Mouse (Mus musculus) monocyte, adult 2 months (primary cell): ENCODE results near the gene Tmprss7.
A peak's percentile ranks its signal among the peaks of the same experiment; 100 is the strongest.

Experiments
- DNase-seq, 2 experiments: peaks; one replicate each; pipeline ENCODE4 v3.0.0; 2022; ENCODE audit warnings: low spot score in 2 of 2, low read depth in 1 of 2

Tmprss7 gene

DNA sequence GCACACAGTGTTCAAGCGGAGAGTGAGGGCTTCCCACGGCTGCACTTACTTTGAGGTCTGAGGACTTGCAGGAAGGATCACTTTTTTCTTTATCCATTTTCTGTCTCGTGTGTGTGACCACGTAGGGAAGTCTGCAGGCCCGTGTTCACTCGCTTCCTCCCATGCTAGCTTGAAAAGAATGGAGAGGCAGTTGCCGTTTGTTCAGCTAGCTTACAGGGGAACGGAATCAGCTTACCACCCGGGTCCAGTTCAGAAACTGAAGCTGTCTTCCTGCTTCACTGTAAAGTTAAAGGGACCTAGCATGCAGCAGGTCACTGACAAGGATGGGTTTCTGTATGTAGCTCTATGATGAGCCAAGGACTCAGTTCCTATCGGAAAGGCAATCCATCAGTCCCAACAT is at the start of gene Tmprss7:
Tmprss7 (minus strand) TSS at position 101 of the 400 bp plus-strand sequence.
- DNase-seq = no peak

DNA sequence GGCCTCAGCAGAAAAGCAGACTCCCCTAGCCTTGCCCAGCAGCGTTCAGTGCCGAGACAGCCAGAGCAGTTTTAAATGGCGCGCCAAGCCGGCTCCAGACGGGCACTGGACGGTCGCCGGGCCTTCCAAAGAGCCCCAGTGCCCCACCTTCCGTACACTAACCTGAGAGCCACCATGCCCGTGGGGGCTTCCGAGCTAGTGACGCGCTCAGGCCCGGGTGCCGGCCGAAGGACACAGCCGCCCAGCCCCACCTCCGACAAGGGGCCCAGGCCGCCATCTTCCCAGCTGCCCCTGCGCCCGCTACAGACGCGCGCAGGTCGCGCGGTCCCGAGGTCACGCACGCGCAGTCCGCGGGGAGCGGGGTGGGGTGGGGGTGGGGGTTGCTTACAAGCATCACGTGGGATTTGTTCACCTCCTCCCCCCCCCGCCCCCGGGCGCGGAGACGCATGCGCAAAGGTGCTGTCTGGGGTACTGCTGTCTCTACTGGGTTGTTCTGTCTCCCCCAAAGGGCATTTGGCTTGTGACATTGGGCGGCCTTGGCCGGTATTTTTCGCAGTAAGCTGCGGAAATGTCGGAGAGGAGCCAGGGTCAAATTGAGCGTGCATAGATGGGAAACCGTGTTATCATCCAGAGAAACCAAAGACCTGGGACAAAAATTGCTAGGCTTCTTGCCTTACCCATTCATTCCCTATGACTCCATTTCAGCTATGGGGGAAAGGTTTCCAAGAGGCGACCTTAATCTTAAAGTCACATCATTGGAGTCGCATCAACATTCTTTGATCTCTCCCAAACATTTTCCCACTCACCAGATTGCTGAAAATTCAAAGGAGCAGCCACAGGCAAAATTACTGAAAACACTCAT is 49.4 kb upstream of the Tmprss7 start, which contains the start of gene Abhd10:
Abhd10 (minus strand) TSS at position 341 of the 862 bp plus-strand sequence.
- DNase-seq = peak; percentile 66 to 83

DNA sequence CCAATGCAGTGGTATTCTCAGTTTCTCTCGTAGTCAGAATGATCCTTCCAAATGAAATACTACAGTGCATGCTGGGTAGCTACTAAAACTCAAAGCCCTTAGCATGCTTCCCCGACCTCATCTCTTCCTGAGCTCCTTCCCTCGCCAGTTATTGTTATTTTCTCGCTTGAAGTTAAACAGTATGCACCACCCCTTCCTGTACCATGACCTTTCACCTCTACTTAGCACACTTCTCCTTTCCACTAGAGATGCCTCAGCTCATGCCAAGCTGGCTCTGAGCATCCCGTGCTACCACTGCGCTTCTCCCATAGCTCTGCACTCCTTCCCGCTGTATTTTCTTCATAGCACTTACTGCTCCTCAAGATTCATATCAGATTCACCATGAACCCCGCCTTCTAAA is 44.4 kb upstream of the Tmprss7 start:
- DNase-seq = no peak

DNA sequence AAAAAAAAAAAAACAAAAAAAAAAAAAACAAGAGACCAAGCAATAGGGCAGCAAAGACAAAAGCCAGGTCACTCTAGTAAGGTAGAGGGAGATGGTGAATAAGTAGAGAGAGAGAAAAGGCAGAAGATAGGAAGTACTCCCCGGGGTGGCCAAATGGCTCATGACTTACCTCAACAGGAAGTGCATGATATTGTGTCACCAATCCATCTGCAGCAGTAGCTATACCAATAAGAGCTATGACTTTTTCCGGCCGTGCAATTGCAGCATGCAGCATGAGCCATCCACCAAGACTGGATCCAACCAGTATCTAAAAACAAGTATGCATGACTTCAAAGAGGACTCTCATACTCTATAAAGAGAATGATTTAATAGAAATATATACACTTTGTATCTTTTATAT is 43.3 kb upstream of the Tmprss7 start:
- DNase-seq = no peak

DNA sequence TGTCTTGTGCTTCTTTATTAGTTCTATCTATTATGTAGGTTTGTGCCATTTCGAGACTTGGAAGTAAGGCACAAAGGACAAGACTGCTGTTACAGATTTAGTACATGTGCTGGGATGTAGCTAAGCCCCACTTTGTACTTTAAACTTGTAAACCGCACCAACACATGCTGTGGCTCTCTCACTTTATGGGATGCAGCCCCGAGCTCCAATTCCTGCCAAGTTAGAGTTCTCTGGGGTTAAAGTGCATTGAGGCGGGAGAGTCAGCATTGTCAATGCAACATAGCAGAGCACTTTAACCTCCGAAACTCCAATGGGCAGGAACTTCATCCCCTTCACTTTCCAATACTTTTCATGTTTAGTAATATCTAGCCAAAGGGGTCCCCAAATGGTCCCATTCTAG is 35.7 kb upstream of the Tmprss7 start:
- no peak for DNase-seq

DNA sequence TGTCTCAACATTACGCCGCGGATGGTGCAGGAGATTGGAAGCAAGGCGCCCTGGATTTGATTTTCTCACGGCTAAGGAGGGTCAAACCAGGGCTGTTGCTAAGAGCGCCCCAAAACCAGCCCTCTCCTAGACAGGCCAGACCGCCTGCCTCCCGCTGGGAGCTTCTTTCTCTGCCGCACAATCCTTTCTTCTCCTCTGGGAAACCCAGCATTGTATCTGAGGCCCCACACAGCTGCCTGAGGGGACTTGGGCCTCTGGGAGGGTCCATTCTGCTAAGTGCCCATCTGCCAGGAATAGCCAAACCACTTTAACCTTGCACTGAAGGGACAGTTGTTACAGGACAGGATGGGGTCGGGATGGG is 31.3 kb upstream of the Tmprss7 start:
- DNase-seq = no peak

DNA sequence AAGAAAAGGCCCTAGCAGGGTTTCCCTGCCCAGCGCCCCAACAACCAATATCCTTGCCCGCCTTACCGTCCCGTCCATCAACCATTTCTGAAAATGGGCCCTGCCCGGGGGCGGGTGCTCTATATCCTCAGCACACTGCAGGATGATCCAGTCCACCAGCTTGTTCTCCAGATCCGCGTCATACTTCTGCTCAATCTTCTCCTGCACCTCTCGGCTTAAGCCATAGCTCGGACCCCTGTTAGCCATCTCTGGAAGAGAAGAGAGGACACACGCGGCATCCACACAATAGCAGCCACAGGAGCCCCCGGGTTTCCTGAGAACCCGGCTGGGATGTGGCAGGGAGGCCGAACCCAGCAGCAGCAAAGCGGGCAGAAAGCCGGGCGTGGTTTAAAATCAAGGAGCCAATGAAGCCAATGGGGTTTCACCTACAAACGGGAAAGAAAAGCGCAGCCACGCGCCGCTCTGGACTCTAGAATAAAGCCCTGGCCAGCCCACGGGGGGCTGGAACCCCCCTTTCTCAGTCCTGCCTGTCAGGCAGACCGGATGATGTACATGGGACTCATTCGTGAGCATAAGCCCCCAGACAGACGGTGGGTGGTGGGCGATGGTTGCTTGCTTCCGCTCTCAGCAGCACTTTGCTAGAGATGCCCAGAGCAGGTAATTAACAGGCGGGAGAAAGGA is 30.7 kb upstream of the Tmprss7 start, which contains the start of gene Tagln3:
Tagln3 (minus strand) TSS at position 548 of the 681 bp plus-strand sequence.
- DNase-seq = no peak

DNA sequence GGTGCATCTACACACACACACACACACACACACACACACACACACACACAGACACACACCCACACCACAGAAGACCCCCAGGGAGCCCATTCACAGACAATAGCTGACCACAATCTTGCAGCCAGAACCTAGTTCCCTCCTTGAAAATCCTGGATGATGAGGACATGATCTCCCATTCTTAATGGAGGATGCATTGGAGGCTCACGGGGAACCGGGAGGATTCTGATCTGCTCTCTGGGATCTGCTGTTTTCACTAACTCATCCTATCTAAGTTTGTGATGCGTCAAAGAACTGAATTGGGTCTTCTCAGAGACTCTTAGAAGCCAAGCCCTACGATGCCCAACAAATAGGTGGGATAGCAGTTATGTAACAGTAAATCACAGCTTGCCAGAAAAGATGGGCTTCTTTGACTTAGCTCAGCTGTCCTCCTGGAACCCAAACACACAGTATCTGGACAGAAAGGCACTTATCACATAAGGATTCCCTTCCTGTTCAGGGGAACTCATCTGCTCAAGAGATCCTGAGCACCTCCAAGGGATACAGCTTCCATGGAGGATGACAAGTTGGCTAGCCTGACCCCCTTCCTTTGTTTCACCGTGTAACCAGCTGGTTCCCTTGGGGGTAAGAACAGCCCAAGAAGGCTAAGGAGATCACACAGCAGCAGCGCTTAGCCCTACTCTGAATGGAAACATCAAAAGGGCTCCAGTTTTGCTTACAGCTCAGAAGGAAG is 29.9 kb upstream of the Tmprss7 start:
- DNase-seq = no peak

DNA sequence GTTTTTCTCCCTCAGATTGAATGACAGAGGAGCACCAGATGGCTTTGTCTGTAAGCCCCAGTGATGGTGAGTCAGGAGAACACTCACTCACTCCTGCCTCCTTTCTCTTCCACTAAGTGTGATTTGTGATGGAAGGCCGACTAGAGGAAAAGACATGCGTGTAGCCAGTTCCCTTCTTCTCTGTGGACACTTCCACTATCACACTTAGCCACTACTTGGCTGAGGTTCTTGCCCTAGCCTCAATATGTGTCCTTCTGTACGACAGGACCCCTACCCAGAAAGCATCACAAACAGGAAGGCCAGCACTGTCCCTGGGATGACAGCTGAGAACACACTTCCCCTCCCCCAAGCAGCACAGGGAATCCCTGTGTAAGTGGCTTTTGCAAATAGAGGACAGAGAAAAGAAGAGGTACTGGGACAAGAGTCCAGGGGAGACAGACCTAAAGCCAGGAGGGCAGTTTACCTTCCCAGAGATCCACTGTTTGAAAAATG is 29.0 kb upstream of the Tmprss7 start:
- no peak for DNase-seq

DNA sequence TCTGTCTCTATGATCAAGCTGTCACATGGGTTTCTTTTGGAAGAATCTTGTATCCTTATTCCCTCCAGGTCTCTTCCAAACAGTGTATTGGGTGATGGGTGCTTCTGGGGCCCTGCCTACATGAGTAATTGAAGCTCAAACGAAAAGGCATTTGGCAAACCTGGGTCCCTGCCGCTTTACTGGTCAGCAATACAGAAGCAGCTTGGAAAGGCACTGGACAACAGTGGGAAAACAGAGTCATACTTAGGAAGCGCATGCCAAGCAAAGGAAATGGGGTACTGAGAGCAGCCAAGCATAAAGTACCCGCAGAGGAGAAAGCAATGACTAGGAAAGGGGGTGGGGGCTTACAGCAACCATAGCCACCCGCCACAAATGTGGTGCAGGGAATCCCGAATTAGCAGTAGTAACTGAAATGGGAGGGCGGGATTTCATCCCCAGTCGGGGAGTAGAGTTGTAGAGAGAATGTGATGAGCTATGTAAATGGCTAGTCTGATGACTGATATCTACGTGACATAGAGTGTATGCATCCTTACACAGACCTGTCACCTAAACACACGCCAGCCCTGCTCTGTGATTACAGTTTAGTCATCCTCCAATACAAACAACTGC is 26.7 kb upstream of the Tmprss7 start:
- no peak for DNase-seq

DNA sequence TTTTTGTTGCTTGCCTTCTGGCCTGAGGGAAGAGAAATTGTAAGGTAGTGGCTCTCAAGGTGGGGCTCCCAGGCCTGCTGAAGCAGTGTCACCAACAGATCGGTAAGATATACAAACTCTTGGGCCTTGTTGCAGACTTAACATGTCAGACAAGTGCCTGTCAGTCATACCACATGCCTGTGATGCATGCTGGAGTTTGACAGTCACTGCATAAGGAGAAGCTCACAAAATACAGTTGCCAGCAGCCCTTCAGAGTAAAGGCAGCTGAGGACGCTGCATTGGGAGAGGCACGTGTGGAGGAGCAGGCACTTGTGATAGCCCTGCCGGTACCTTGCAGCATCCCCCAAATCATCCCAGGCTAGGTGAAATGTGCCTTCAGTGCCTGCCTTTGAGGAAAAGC is 24.8 kb upstream of the Tmprss7 start:
- no peak for DNase-seq

DNA sequence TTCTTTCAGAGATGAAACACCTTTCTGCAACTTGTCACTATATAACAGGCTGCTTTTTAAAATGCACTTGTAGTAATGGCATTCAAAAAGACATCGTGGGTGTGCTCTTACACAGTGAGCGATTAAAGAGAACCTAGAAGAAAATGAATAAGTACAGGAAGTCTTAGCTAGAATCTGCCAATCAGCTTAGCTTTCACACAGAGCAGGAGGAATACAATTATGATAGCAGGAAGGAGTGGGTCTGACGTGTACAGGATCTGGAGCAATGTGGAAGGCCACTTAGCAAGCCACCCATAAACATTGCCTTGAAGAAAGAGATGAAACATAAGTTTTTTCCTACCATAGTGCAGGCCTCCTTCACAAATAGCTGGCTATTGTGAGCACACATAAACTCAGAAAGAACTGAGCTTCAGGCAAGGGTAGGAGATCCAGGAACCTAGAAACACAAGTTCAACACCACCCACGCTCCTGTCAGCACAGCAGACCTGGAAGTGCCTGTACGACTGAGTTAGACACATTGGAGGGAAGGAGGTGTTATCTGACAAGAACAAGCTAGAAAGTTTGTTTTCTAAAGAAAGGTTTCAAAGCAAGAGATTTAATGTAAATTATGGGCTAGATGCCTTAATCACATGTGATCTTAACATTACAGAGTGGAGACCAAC is 21.2 kb upstream of the Tmprss7 start:
- no peak for DNase-seq

DNA sequence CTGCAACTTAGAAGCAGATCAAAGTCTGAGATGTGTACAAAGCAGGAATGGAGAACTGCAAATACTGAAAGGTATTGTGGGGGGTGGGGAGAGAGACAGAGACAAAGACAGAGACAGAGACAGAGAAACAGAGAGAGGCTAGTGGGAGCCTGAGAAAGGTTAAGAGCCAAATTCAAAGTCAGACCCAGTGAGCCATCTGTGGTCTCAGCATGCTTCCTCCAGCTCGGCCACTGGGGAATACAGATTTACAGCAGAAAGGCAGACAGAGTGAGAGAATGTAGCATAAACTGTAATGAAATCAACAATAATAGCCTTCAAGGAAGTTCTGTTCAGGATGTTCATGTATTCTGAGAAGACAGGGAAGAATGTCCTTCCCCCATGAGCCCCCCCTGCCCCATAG is 20.4 kb upstream of the Tmprss7 start:
- DNase-seq = no peak

DNA sequence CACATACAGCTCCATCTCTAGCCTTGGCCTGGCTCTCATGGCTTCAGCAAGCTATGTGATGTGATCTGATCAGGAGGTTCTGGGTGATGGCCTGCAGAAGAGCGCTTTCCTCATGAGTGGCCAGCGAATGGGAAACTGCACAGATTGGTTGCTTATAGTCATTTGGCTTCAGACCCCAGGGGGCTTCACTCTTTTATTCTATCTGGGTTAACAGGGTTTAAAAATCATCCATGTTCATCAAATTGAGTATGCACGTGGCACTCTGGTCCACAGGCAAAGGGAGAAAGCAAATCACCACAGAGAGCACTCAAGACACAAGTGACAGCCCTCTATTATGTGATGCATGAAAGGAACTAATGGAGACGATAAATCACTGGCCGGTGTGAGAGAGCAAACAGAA is 19.8 kb upstream of the Tmprss7 start:
- DNase-seq = no peak

DNA sequence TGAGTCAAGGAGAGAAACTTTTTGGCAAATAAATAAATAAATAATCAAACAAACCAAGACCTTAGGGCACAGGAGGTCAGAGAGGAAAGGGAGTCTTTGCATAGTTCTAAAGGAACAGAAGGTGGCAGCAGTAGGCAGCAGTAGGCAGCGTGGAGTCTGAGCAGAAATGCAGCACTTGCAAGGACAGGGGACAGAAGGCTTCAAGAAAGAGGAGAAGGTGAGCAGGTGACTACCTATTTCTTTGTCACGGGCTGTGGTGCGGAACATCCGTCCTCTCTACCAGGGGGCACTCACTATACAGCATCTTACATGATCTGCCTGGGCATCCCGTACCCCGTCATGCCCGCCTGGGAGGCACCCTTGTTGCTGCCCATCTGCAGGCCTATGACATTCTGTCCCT is 17.8 kb upstream of the Tmprss7 start:
- no peak for DNase-seq

DNA sequence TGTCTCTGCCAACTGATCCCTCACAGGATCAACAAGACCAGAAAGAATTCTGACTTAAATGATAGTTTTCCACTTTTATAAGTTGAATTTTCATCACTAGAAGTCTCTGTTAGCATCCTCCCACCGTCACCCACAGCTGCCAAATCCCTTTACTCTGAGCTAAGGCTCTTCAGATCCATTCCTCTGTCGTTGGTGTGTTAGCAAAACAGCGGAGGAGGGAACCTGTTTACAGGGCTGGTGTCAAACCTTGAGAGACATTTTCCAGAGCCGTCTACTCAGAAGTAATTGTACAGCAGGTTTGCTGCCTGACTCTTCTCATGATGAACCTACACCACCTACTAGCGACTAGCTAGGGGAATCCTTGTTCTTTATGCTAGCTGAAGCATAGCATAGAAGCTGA is 5.8 kb upstream of the Tmprss7 start:
- DNase-seq = no peak

DNA sequence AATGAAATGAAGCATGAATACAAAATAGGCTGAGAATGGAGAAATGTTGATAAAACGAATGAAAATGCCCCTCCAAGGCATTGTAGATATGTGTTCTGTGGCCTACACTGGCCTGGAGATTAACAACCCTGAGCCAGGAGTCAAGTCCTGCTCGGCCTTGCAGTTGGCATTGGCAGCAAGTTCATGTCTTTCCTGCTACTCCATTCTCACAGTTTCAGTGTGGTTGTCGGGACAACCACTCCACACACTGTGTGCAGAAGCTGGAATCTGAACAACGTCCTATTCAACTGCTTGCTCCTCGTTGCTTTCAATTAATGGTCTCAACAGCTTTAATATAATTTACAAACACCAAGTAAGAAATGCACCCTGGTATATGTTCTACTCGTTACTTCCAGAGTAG is 4.5 kb upstream of the Tmprss7 start:
- DNase-seq = no peak

DNA sequence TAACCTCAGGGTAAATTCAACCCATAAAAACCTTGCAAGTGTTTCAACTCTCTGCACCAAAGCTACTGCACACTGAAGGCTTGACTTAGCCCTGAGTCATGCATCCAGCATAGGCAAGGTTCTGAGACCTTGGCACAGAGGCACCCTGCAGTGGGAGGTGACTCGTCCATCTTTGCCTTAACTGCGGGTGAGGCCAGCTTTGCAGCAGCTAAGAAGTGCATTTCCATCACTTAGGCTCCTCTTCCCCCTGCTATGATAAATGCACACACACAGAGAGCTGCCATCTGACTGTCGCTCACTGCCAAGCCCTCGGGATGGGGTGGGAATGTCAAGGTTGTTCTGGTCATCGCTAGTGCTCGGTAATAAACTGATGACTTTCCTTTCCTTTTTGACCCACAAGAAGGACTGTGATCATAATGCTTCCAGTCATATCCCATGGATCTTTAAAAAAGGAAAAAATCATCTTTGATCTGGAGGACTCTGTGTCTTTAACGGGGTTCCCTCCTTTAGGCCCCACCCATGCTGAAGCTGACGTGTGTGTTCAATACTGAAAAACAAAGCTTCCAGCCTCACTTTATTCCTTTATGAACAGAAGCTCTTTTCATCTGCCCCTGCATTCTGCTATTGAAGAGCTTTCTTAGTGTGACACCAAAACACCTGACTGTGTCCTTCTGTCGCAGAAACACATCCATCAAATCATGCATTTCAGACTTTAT is 2.1 kb upstream of the Tmprss7 start:
- no peak for DNase-seq

DNA sequence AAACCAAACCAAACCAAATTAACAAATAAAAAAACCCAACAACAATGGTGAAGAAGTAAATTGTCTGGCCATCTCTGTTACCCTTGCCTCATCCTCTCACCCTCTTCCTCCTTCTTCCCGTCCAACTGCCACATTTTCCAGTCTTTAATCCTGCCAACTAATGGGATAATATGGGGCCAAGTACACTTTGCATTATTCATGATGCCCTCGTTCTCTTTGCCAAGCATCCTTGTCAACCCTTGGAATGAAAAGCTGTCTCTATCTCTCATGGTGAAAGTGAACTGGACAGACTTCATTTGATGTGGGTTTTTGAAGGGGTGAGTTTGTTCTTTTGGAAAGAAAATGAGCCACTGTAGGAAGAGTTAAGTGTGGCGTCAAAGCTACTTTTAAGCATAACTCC is 607 bp downstream of the Tmprss7 start:
- DNase-seq = no peak

DNA sequence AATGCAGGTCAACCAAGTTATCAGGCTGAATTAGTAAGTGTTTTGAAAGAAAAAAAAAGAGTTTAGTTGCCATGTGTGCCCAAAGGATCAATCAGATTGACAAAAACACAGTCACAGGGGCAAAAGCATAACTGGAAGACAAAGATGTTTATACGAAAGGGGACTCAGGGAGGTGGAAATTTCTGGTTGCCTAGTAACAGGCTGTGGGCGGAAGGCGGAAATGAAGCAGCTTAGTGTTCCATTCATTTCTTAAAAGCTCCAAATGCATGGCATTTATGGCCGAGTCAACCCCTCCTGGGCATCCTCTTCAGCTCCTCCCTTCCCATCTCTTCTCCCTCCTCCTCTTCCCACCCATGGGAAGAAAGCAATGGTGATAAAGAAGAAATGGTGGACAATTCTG is 3.3 kb downstream of the Tmprss7 start:
- no peak for DNase-seq
